Mouse (Mus musculus): ENCODE data around the gene Pard3.

- TF ChIP-seq CTCF (IDR thresholded peaks at IDR 0.05; ENCODE audit: borderline replicate concordance, control insufficient read depth, extremely low read depth, insufficient read depth, low read length, poor library complexity): no peak
- no peak for TF ChIP-seq POLR2A (IDR thresholded peaks at IDR 0.05; ENCODE audit: control insufficient read depth, extremely low read depth, insufficient read depth, low read length, poor library complexity)
Observed at GRCm38 (mm10) chr8:127123391-127123790, 59.7 kb downstream of the Pard3 start.
